16 mouse cellular contexts compared by ENCODE assay signal in the genomic region with DNA sequence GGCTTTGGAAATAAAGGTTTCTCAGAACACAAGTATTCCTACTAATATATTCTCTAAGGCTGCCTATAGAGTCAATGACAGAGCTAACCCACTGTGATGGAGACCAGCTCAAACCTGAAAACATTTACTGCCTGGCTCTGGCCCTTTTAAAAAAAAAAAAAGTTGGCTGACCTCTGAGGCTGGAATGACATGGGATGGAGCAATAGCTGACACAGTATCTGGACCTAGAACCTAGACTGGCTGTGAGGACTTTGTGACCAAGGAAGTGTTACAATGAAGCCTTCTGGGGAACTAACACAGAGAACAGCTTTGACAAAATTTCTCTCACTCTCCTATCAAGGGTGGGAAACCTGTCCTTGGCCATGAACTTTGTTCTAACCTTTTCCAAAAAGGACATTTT. TPM values are rescaled to one million over a fixed set of nuclear protein-coding genes. Genes with fewer than 3 reads are reported as not detected.
A peak's percentile ranks its signal among the peaks of the same experiment; 100 is the strongest.
DNase-seq lines count a peak whose midpoint lies in the region; ATAC-seq and TF ChIP-seq lines count a peak whose summit lies in the region.
"Had no signal": no experiment of that assay in that cellular context is flagged by ENCODE, and none has a peak within 500 bp of the region (broad histone marks: within the 10 kb centered on the region; RNA-seq: fewer than 3 reads in every experiment).

No protein-coding gene starts in this region.

- no peak overlapping the region for H3K4me3 ChIP-seq in heart, adult 2 months
- H3K4me3 ChIP-seq in heart, embryonic 10.5 days: no peak overlapping the region
- H3K4me3 ChIP-seq in kidney, adult 2 months (ENCODE audit: insufficient read depth, low read depth, low read length): peak overlapping the region; percentile 29; the same call in 1 of the 2 replicates
- H3K4me3 ChIP-seq in kidney, embryonic 16.5 days (ENCODE audit: low read length): no peak overlapping the region
- no peak overlapping the region for H3K4me3 ChIP-seq in kidney, postnatal 0 days (replicated peaks; ENCODE audit: low read depth, low read length)
- no peak overlapping the region for H3K4me3 ChIP-seq in liver, embryonic 16.5 days (ENCODE audit: low read depth, low read length)
- H3K4me3 ChIP-seq: left cerebral cortex, adult 2 months; neural tube, embryonic 12.5 days had no signal

- TF ChIP-seq CTCF in heart, adult 2 months (IDR thresholded peaks at IDR 0.05): no peak
- no peak for TF ChIP-seq CTCF in kidney, adult 2 months (conservative IDR thresholded peaks at IDR 0.05; ENCODE audit: insufficient read depth, insufficient read length, low read depth, low read length)
- no peak for TF ChIP-seq CTCF in kidney, postnatal 0 days (IDR thresholded peaks at IDR 0.05; ENCODE audit: low read depth)

- no peaks in the 10 kb centered on the region for H3K9me3 ChIP-seq in heart, embryonic 10.5 days
- H3K9me3 ChIP-seq in kidney, embryonic 16.5 days (ENCODE audit: low read length): no peaks in the 10 kb centered on the region
- no peaks in the 10 kb centered on the region for H3K9me3 ChIP-seq in kidney, postnatal 0 days (replicated peaks; ENCODE audit: low read length)
- H3K9me3 ChIP-seq in liver, embryonic 16.5 days (replicated peaks; ENCODE audit: control insufficient read depth, low read length): no peaks in the 10 kb centered on the region
- H3K9me3 ChIP-seq: neural tube, embryonic 12.5 days had no signal

- intact Hi-C loops in heart, adult 2 months (cut with DNase I): no loop called here

- H3K36me3 ChIP-seq in heart, adult 2 months (ENCODE audit: control insufficient read depth, insufficient read depth, low read length): peaks cover 2% of the 10 kb centered on the region
- H3K36me3 ChIP-seq in heart, embryonic 10.5 days: peaks cover 20% of the 10 kb centered on the region
- H3K36me3 ChIP-seq in kidney, adult 2 months (ENCODE audit: control insufficient read depth, insufficient read depth, low read length): no peaks in the 10 kb centered on the region
- peaks cover 7% of the 10 kb centered on the region for H3K36me3 ChIP-seq in kidney, embryonic 16.5 days (ENCODE audit: insufficient read depth, low read length)
- no peaks in the 10 kb centered on the region for H3K36me3 ChIP-seq in kidney, postnatal 0 days (ENCODE audit: insufficient read depth, low read length)
- H3K36me3 ChIP-seq in liver, embryonic 16.5 days (ENCODE audit: control insufficient read depth, insufficient read depth): peaks cover 3% of the 10 kb centered on the region
- H3K36me3 ChIP-seq: neural tube, embryonic 12.5 days had no signal

- H3K4me2 ChIP-seq in kidney, embryonic 16.5 days (replicated peaks; ENCODE audit: low read depth, low read length): no peak overlapping the region
- no peak overlapping the region for H3K4me2 ChIP-seq in kidney, postnatal 0 days (ENCODE audit: low read length)
- H3K4me2 ChIP-seq in liver, embryonic 16.5 days (ENCODE audit: low read depth, low read length): peak overlapping the region; percentile 65
- H3K4me2 ChIP-seq: neural tube, embryonic 12.5 days had no signal

- no peaks in the 10 kb centered on the region for H3K27me3 ChIP-seq in heart, adult 2 months (ENCODE audit: control insufficient read depth, insufficient read depth, low read length)
- no peaks in the 10 kb centered on the region for H3K27me3 ChIP-seq in heart, embryonic 10.5 days (ENCODE audit: insufficient read depth, poor library complexity, severe bottlenecking)
- no peaks in the 10 kb centered on the region for H3K27me3 ChIP-seq in kidney, adult 2 months (replicated peaks; ENCODE audit: control insufficient read depth, insufficient read depth, low read length)
- H3K27me3 ChIP-seq in kidney, embryonic 16.5 days (ENCODE audit: insufficient read depth, low read length): no peaks in the 10 kb centered on the region
- H3K27me3 ChIP-seq in kidney, postnatal 0 days (ENCODE audit: insufficient read depth, low read length): no peaks in the 10 kb centered on the region
- no peaks in the 10 kb centered on the region for H3K27me3 ChIP-seq in liver, embryonic 16.5 days (ENCODE audit: control insufficient read depth, insufficient read depth, low read depth, low read length)

- H3K79me2 ChIP-seq in heart, adult 2 months (replicated peaks; ENCODE audit: control insufficient read depth, insufficient read depth, low read length): 0 out of 2 replicates have a peak, but pooled peaks cover 1% of the 10 kb centered on the region

- no peak for DNase-seq in heart, adult 2 months
- DNase-seq in heart, embryonic 10.5 days (ENCODE audit: low spot score): no peak
- peak; percentile 88 for DNase-seq in kidney, adult 2 months
- DNase-seq in kidney, postnatal 0 days (ENCODE audit: low spot score): no peak
- DNase-seq in cerebellum, postnatal 10 days: no peak
- DNase-seq in retina, postnatal 1 day: no peak
- DNase-seq: cerebellum, adult 9-10 months; embryo, embryonic 11 days; gastrocnemius, postnatal 25 days; lung, postnatal 14 days; right cerebral cortex, postnatal 4 days had no signal

- H3K27ac ChIP-seq in heart, adult 2 months: peak overlapping the region; percentile 36
- H3K27ac ChIP-seq in heart, embryonic 10.5 days: no peak overlapping the region; the same call in 1 of the 2 replicates
- peak overlapping the region; percentile 99 for H3K27ac ChIP-seq in kidney, adult 2 months (ENCODE audit: insufficient read depth, low read depth, low read length)
- no peak overlapping the region; the same call in 1 of the 2 replicates for H3K27ac ChIP-seq in kidney, embryonic 16.5 days (ENCODE audit: low read length)
- H3K27ac ChIP-seq in kidney, postnatal 0 days: peak overlapping the region; percentile 90
- peak overlapping the region; percentile 83 for H3K27ac ChIP-seq in liver, embryonic 16.5 days (ENCODE audit: low read length)
- H3K27ac ChIP-seq: left cerebral cortex, adult 2 months; neural tube, embryonic 12.5 days had no signal

- no peak for TF ChIP-seq POLR2A in heart, adult 2 months (IDR thresholded peaks at IDR 0.05; ENCODE audit: insufficient read depth, low read depth, low read length)
- TF ChIP-seq POLR2A in kidney, adult 2 months (IDR thresholded peaks at IDR 0.05; ENCODE audit: low read depth, low read length): no peak

- no peak for TF ChIP-seq EP300 in heart, adult 2 months (IDR thresholded peaks at IDR 0.05; ENCODE audit: insufficient read depth, low read depth, low read length)

- no peak for ATAC-seq in kidney, embryonic 16.5 days (ENCODE audit: low FRiP score, low TSS enrichment)
- ATAC-seq in kidney, postnatal 0 days (replicated peaks; ENCODE audit: low FRiP score, low read depth): no peak; the same call in 1 of the 2 replicates
- ATAC-seq in liver, embryonic 16.5 days (ENCODE audit: low read depth): peak; percentile 41
- ATAC-seq: forebrain, embryonic 16.5 days had no signal

- H3K9ac ChIP-seq in heart, adult 2 months (ENCODE audit: low read depth, low read length): no peak overlapping the region
- no peak overlapping the region for H3K9ac ChIP-seq in kidney, embryonic 16.5 days (replicated peaks; ENCODE audit: low read length)
- no peak overlapping the region for H3K9ac ChIP-seq in kidney, postnatal 0 days (ENCODE audit: low read depth, low read length)
- no peak overlapping the region for H3K9ac ChIP-seq in liver, embryonic 16.5 days (ENCODE audit: low read depth, low read length)
- H3K9ac ChIP-seq: neural tube, embryonic 12.5 days had no signal

- H3K4me1 ChIP-seq in heart, adult 2 months (ENCODE audit: control insufficient read depth, insufficient read depth, low read length): peaks cover 29% of the 10 kb centered on the region
- H3K4me1 ChIP-seq in heart, embryonic 10.5 days: peaks cover 85% of the 10 kb centered on the region
- H3K4me1 ChIP-seq in kidney, adult 2 months (ENCODE audit: control insufficient read depth, insufficient read depth, low read length): peaks cover 74% of the 10 kb centered on the region
- H3K4me1 ChIP-seq in kidney, embryonic 16.5 days (ENCODE audit: insufficient read depth, low read length): peaks cover 52% of the 10 kb centered on the region
- peaks cover 58% of the 10 kb centered on the region for H3K4me1 ChIP-seq in kidney, postnatal 0 days (replicated peaks; ENCODE audit: insufficient read depth, low read length)
- peaks cover 70% of the 10 kb centered on the region for H3K4me1 ChIP-seq in liver, embryonic 16.5 days (ENCODE audit: control insufficient read depth, low read depth, low read length)

RNA-seq across cellular contexts. Expression of a gene that starts 9.3 kb away (rescaled TPM):
- total RNA-seq in heart, adult 2 months (2021): 10 to 100 TPM; 27.2 to 43.0 TPM
- polyA plus RNA-seq in heart, adult 2 months (2012; rRNA removed): 19.2 and 19.4 TPM in 2 replicates
- 8.2 and 8.3 TPM in 2 replicates for polyA plus RNA-seq in heart, embryonic 10.5 days (2016; fragmentation: Nextera tagmentation; extraction: Ambion mirVana)
- polyA plus RNA-seq in kidney, adult 2 months (2012; rRNA removed): 57.1 and 59.4 TPM in 2 replicates
- polyA plus RNA-seq in kidney, embryonic 16.5 days (2015; fragmentation: Nextera tagmentation; extraction: Ambion mirVana): 2.7 and 3.1 TPM in 2 replicates
- 5.4 and 6.6 TPM in 2 replicates for polyA plus RNA-seq in kidney, postnatal 0 days (2015; fragmentation: Nextera tagmentation; extraction: Ambion mirVana)
- polyA plus RNA-seq in liver, embryonic 16.5 days (2015; fragmentation: Nextera tagmentation; extraction: Ambion mirVana): 1.4 and 1.5 TPM in 2 replicates

Comparison
In these comparisons a context has a peak if more than half of its experiments do, and no peak if none do; other contexts are left out.
1. H3K27ac ChIP-seq: peak in heart, adult 2 months (single experiment), kidney, adult 2 months (single experiment), kidney, postnatal 0 days (single experiment) and liver, embryonic 16.5 days (single experiment); none in heart, embryonic 10.5 days (single experiment) and kidney, embryonic 16.5 days (single experiment).